Mouse (Mus musculus) olfactory bulb, adult 2 months (tissue): ENCODE data around the gene Ptpn4.

Experiments
- CTCF ChIP-seq: fragments of 200-500 bp; IDR thresholded peaks from 2 replicates; pipeline ENCODE4 v1.5.1; 2012; ENCODE audit warnings: low read depth, mild to moderate bottlenecking, low read length, moderate library complexity; ENCODE audit not compliant: insufficient read depth
- POLR2A ChIP-seq: fragments of 200-500 bp; IDR thresholded peaks from 2 replicates; pipeline ENCODE4 v1.6.1; 2012; ENCODE audit warnings: mild to moderate bottlenecking, low read depth, low read length, moderate library complexity; ENCODE audit not compliant: insufficient read depth

DNA sequence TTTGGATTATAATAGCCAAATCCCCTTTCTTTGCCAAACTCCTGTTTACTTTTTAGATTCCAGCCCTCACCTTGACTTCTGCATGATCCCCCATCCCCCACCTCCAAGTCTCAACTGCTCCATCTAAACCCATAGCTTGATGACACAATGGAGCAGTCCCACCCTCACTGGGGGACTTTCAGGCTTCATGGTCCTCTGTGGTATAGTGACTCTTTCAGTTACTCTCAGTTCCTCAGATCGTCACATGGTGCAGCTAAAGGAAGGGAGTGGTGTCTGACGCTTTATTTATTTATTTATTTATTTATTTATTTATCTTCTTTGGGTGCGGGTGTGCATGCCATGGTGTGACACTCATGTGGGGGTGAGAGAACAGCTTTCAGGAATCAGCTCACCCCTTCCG is 14.9 kb upstream of the Ptpn4 start:
- TF ChIP-seq CTCF, result no peak
- TF ChIP-seq POLR2A, result no peak
